Mouse (Mus musculus) gastrocnemius, adult 18-20 months (tissue): ENCODE results near the gene 4933412E24Rik. TPM values are rescaled to one million over a fixed set of nuclear protein-coding genes. Genes with fewer than 3 reads are reported as not detected.

Experiments used
- DNase-seq: peaks from one replicate; pipeline ENCODE4 v3.0.0; 2021; ENCODE audit warnings: low spot score
- long read RNA-seq, 2 experiments: library from polyadenylated mRNA; stranded (forward); transcript quantifications; one replicate each; pipeline ENCODE4 v2.0.0; 2021
- total RNA-seq, 2 experiments: library from RNA; stranded (reverse); gene quantifications; 2 replicates each; pipeline ENCODE4 v1.2.3; 2021

Gene 4933412E24Rik
- total RNA-seq = not detected
- long read RNA-seq, experiment 1 = 0 reads
- long read RNA-seq, experiment 2 = 0 reads

DNA sequence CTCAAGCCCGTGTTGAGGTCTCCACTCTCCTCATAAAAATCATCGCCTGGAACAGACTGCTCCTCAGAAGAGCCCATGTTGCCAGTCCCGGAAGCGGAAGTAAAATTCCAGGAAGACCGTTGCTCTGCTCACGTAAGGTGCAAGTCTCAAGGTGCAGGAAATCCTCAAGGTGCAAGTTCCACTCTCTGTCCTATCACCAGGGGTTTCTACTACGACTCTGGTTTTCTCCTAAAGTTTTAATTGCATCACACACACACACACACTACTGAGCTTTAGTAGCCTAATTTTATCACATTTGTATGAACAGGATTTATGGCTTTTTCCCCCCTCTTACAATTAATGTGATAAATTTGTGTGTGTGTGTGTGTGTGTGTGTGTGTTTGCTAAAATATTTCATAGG, at the start of gene 4933412E24Rik:
Gene 4933412E24Rik, minus strand, starts transcription at position 101 of the 400 bp plus-strand sequence.
- no peak for DNase-seq

DNA sequence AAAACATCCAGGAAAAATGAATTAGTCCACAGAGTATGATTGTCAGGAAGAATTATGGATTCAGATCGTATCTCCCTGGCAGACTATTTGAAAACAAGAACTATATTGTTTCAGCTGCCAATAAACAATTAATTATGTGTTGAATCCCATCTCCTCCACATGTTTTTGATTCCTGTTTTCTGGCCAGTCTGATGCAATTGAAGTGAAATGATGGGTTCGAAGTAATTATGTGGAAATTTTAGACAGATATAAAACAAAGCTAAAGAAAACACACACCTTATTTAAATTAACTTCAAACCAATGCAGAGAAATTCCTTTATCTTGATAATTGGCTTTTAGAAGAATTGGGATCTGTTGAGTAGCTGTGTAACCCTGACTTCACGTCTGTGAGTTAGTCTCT, 14.3 kb upstream of the 4933412E24Rik start:
- DNase-seq = no peak

DNA sequence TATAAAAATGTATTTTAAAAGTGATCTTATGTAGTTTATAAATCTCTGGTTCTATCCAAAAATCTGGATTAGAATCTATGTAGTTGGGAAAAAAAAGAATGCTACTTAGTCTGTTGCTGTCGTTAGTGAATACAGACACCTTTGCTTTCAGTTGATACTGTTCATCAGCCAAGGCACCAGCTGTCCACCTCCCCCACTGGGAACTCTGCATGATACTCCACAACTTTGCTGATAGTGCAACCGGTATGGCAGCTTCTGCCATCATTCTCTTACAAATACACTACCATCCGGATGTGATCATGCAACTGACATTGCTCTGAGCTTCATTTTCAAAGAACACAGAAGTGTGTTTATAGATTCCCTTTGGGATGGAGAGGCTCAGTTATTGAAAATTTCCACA, 4.8 kb upstream of the 4933412E24Rik start:
- DNase-seq = no peak

DNA sequence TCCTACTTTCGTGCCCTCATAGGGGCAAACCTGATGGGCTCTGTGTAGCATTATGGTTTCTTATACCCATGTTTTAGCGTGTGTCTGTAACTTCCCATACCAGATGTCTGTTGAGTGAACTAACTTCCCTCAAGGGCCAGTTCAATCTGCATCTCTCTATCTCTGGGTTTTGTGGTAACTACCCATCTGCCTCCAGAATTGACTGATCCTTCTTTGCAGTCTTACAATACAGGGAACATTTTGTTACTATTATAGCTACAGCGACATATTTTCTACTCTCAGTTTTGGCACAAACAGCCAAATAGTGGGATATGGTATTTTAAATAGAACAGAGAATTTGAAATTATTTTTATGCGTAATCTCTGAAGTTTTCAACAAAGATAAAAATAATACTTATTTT, 6.2 kb downstream of the 4933412E24Rik start:
- no peak for DNase-seq

DNA sequence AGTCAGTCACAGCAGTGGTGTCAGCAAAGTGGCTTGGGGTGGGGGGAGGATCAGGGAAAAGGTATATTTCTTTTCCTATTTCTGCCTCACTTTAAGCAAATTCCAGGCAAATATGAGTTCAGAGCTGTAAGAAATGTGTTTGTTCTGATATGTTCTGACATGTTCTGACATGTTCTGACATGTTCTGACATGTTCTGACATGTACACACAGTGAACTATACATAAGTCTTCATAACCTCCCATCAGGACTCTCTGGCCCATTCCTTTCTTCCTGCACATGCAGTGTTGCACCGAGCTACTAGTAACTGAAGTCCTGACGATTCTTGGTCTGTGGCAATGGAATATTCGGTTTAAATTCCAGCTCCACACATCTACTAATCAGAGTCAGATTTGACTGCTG, 6.8 kb downstream of the 4933412E24Rik start:
- no peak for DNase-seq

DNA sequence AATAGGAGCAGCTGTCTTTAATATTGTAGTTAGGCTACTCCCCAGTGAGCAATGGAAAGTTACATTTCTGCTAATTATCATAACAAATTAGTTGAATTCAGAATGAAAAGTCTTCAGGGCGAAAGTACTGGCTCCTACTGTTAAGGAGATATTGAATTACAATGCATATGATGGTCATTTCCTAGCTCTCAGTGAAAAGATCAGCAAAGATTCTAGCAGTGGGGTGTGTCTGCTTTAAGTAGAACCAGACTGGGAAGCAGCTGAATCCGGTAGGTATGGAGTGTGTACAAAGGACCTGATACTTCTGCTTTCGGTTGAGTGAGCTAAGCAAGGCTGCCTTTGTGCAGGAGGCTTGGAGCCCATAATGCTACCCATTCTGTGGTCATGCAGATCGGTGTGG, 32.6 kb downstream of the 4933412E24Rik start:
- no peak for DNase-seq

DNA sequence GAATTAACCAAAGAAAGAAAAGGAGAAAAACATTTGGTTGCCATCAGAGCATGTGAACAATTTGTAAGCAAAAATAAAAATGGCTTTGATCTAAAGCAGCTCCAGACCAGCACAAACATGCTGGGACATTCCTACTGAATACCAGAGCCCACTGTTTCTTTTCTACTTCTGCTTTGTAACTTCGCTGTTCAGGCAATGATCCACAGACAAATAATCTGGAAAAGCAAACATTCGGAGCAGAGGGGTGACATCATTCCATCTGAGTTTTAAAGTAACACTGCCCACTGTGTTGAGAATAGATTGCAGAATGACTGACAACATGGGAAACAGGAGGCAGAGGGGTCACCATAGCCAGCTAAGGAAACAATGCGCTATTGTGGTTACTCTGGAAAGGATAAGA, 41.1 kb downstream of the 4933412E24Rik start:
- DNase-seq = no peak

DNA sequence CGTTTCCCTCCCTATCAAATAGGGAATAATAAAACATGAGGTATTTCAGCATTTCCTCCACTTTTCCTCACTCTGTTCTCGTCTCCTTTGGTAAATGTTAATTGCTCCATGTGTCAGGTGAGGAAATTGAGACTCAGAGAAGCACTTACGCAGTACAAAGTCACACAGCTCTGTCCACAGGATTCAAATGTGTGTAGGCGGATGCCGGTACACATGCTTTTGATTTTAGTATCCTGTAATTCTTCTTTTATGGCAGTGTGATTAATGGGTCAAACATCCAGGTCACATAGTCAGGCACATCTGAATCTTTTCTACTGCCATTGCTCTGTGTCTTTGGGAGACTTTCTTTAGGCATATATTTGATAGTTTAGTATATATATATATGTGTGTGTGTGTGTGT, 41.8 kb downstream of the 4933412E24Rik start:
- no peak for DNase-seq

DNA sequence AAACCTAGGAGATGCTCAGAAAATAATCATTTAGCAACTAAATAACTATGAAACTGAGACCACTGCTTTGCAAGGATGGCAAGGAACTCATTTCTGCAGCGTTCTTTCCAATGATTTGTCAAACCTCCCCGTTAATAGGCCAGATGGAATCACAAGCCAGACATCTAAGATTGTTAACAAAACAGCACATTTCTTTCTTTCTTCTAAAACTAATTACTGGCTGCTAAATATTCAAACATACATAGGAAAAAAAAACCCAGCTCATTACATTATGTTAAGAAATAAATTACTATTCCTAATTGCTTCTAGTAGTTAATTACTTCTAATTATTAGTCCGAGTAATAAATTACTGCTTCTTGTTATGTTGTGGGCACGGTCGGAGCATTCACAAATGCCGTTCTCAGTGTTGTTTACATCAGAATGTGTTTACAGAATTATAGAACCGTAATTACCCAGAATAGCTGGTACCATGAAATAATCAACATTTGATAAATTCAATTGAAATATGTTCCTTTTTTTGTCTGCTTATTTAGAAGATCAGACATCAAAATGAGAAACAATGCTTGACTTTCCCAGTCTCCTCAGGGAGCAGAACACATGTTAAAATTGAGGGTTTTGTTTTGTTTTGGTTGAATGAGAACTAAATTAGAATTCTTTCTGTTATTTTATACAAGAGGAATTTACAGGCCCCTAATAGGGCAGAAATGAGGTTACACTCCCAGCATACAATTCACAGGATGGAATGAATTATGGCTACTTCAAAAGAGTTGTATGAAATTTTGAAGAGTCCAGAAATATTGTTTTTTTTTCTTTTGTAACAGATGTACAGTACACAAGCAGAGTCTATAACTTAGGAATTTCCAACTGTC, 42.5 kb downstream of the 4933412E24Rik start:
- no peak for DNase-seq
